Mouse (Mus musculus): Measurements from ENCODE around the gene Trappc5. TPM values are rescaled to one million over a fixed set of nuclear protein-coding genes. Genes with fewer than 3 reads are reported as not detected.

Gene Trappc5
- total and polyA plus RNA-seq, 3 experiments, result 43.0 to 48.6 TPM; not detected in 1

- Histone ChIP-seq H3K4me1 (ENCODE audit: control insufficient read depth in 1 of 2, insufficient read depth in 2 of 2, low read length in 2 of 2) (peaks cover 0 to 10% of the 10 kb centered on the region in 2 experiments; a peak in 1 of 4 replicates), H3K27me3 (ENCODE audit: control insufficient read depth in 1 of 2, insufficient read depth in 2 of 2, low read length in 2 of 2) (peaks cover 0 to 4% of the 10 kb centered on the region in 2 experiments; a peak in 1 of 4 replicates), H3K36me3 (ENCODE audit: control insufficient read depth in 1 of 2, insufficient read depth in 2 of 2, low read length in 2 of 2) (peaks cover 0 to 4% of the 10 kb centered on the region in 2 experiments; a peak in 2 of 4 replicates), H3K9ac (ENCODE audit: control insufficient read depth, low read depth, low read length, poor library complexity, severe bottlenecking) (peak overlapping the region; percentile 21), H3K9me3 (replicated peaks; ENCODE audit: insufficient read depth, low read length) (no peaks in the 10 kb centered on the region), H3K4me3 (ENCODE audit: control insufficient read depth in 1 of 2, insufficient read depth in 1 of 2, low read depth in 2 of 2, low read length in 2 of 2) (no peak overlapping the region), H3K27ac (ENCODE audit: control insufficient read depth, low read depth, low read length) (no peak overlapping the region), H3K79me2 (ENCODE audit: control insufficient read depth, insufficient read depth, low read length, poor library complexity) (no peaks in the 10 kb centered on the region)
- DNase-seq (ENCODE audit: low read depth, low spot score), result peak; percentile 66
- 0 out of 2 replicates have a peak, but pooled peaks have one; percentile 53 for TF ChIP-seq MYC (IDR thresholded peaks at IDR 0.05; ENCODE audit: low read depth, low read length)
- TF ChIP-seq POLR2A (IDR thresholded peaks at IDR 0.05; ENCODE audit: control insufficient read depth in 1 of 2, insufficient read depth in 1 of 2, low read depth in 1 of 2, low read length in 2 of 2, poor library complexity in 1 of 2), result no peak
- TF ChIP-seq GATA1 (IDR thresholded peaks at IDR 0.05; ENCODE audit: low read depth, low read length), result 0 out of 2 replicates have a peak, but pooled peaks have one; percentile 24
Observed at GRCm38 (mm10) chr8:3664405-3664804, 11.7 kb upstream of the Trappc5 start.

- no peak within 1 kb of the TSS for H3K4me3 ChIP-seq (ENCODE audit: control insufficient read depth in 1 of 2, insufficient read depth in 1 of 2, low read depth in 2 of 2, low read length in 2 of 2)
- TF ChIP-seq MYB (IDR thresholded peaks at IDR 0.05; ENCODE audit: low read depth, low read length) (no peak), SMC3 (IDR thresholded peaks at IDR 0.05; ENCODE audit: low read depth, low read length) (no peak), ZMIZ1 (IDR thresholded peaks at IDR 0.05; ENCODE audit: low read depth, low read length) (no peak), POLR2A (IDR thresholded peaks at IDR 0.05; ENCODE audit: control insufficient read depth in 1 of 2, insufficient read depth in 1 of 2, low read depth in 1 of 2, low read length in 2 of 2, poor library complexity in 1 of 2) (no peak), KAT2A (conservative IDR thresholded peaks at IDR 0.05; ENCODE audit: low read depth, low read length) (no peak), NRF1 (IDR thresholded peaks at IDR 0.05; ENCODE audit: insufficient read depth, low read depth, low read length, poor library complexity, severe bottlenecking) (no peak), CHD1 (IDR thresholded peaks at IDR 0.05; ENCODE audit: low read depth, low read length) (no peak), USF1 (IDR thresholded peaks at IDR 0.05; ENCODE audit: low read depth, low read length) (no peak), TAL1 (IDR thresholded peaks at IDR 0.05; ENCODE audit: low read length) (no peak), RAD21 (IDR thresholded peaks at IDR 0.05; ENCODE audit: low read depth, low read length) (no peak), ELF1 (IDR thresholded peaks at IDR 0.05; ENCODE audit: low read depth, low read length) (no peak), POLR2AphosphoS5 (IDR thresholded peaks at IDR 0.05; ENCODE audit: borderline replicate concordance, low read depth, low read length) (no peak), MAX (IDR thresholded peaks at IDR 0.05; ENCODE audit: low read length) (no peak), ZNF384 (IDR thresholded peaks at IDR 0.05; ENCODE audit: low read depth, low read length) (no peak), CHD2 (IDR thresholded peaks at IDR 0.05; ENCODE audit: low read length) (no peak), MYC (IDR thresholded peaks at IDR 0.05; ENCODE audit: low read depth, low read length) (no peak), HCFC1 (IDR thresholded peaks at IDR 0.05; ENCODE audit: low read depth, low read length) (no peak), MEF2A (IDR thresholded peaks at IDR 0.05; ENCODE audit: extremely low read depth, insufficient replicate concordance, low read depth, low read length, poor library complexity, severe bottlenecking) (no peak), EP300 (IDR thresholded peaks at IDR 0.05; ENCODE audit: low read depth in 1 of 2, low read length in 2 of 2) (no peak)
Observed at GRCm38 (mm10) chr8:3665507-3665906, 10.6 kb upstream of the Trappc5 start, which contains the start of gene Mcemp1. Gene Mcemp1, plus strand, starts transcription at chr8:3665754.

More at GRCm38 (mm10) chr8:3665507-3665906, 10.6 kb upstream of the Trappc5 start, which contains the start of gene Mcemp1:
- H3K27ac ChIP-seq (ENCODE audit: control insufficient read depth, low read depth, low read length), result no peak within 1 kb of the TSS
- no peak for DNase-seq (ENCODE audit: low read depth, low spot score)
- no peaks in the 10 kb centered on the region for H3K79me2 ChIP-seq (ENCODE audit: control insufficient read depth, insufficient read depth, low read length, poor library complexity)
- H3K27me3 ChIP-seq (ENCODE audit: control insufficient read depth in 1 of 2, insufficient read depth in 2 of 2, low read length in 2 of 2), result peaks cover 0 to 4% of the 10 kb centered on the region in 2 experiments; a peak in 1 of 4 replicates
- H3K4me1 ChIP-seq (ENCODE audit: control insufficient read depth in 1 of 2, insufficient read depth in 2 of 2, low read length in 2 of 2), result peaks cover 0 to 10% of the 10 kb centered on the region in 2 experiments; a peak in 1 of 4 replicates
- H3K9ac ChIP-seq (ENCODE audit: control insufficient read depth, low read depth, low read length, poor library complexity, severe bottlenecking), result peak within 1 kb of the TSS; percentile 21
- peaks cover 0 to 4% of the 10 kb centered on the region in 2 experiments; a peak in 2 of 4 replicates for H3K36me3 ChIP-seq (ENCODE audit: control insufficient read depth in 1 of 2, insufficient read depth in 2 of 2, low read length in 2 of 2)
- no peaks in the 10 kb centered on the region for H3K9me3 ChIP-seq (replicated peaks; ENCODE audit: insufficient read depth, low read length)

Data from MEL (cell line).